Mouse (Mus musculus) adrenal gland, postnatal 14 days (tissue): ENCODE measurements around the gene 1810009A15Rik. TPM values are rescaled to one million over a fixed set of nuclear protein-coding genes. Genes with fewer than 3 reads are reported as not detected.
A peak's percentile ranks its signal among the peaks of the same experiment; 100 is the strongest.
"Not testable (repeated sequence)": the region's sequence is repeated elsewhere in the genome, so short reads cannot be mapped to it uniquely, and the experiment has no call there.

Experiments used
- DNase-seq: peaks from one replicate; pipeline ENCODE4 v3.0.0; 2021; ENCODE audit warnings: mixed read lengths
- total RNA-seq: library from RNA; stranded (reverse); gene quantifications from 2 replicates; pipeline ENCODE4 v1.2.3, GENCODE M21; 2021

The 1810009A15Rik gene
- total RNA-seq, 1 experiment from 2014 or later, result 46.2 TPM

- no peak for DNase-seq
Observed at GRCm38 (mm10) chr19:8875031-8875430, 13.6 kb upstream of the 1810009A15Rik start.

GRCm38 (mm10) chr19:8880311-8881033 lies 8.2 kb upstream of the 1810009A15Rik start, which contains the start of gene Uqcc3:
Gene Uqcc3, minus strand, starts transcription at chr19:8880923.
- peak; percentile 95 for DNase-seq

- DNase-seq, result no peak
Observed at GRCm38 (mm10) chr19:8881034-8881392, 7.6 kb upstream of the 1810009A15Rik start.

- no peak for DNase-seq
Observed at GRCm38 (mm10) chr19:8883616-8884015, 5.0 kb upstream of the 1810009A15Rik start, which contains the start of the genes Lbhd1 and Gm49403. Gene Lbhd1, plus strand, starts transcription at chr19:8883732. Gene Gm49403, plus strand, starts transcription at chr19:8883930.

GRCm38 (mm10) chr19:8886916-8887584 lies 1.6 kb upstream of the 1810009A15Rik start:
- no peak for DNase-seq

- no peak for DNase-seq
Observed at GRCm38 (mm10) chr19:8887585-8888463, 829 bp upstream of the 1810009A15Rik start.

GRCm38 (mm10) chr19:8892829-8893766 lies 4.4 kb downstream of the 1810009A15Rik start, which contains the start of gene Ints5:
Gene Ints5, plus strand, starts transcription at chr19:8893005.
- DNase-seq, result peak; percentile 92

GRCm38 (mm10) chr19:8895397-8895960 lies 6.8 kb downstream of the 1810009A15Rik start:
- no peak for DNase-seq

GRCm38 (mm10) chr19:8896231-8896630 lies 7.6 kb downstream of the 1810009A15Rik start:
- not testable (repeated sequence) for DNase-seq

GRCm38 (mm10) chr19:8897211-8897864 lies 8.7 kb downstream of the 1810009A15Rik start:
- peak; percentile 84 for DNase-seq

- peak; percentile 98 for DNase-seq
Observed at GRCm38 (mm10) chr19:8897865-8898495, 9.3 kb downstream of the 1810009A15Rik start, which contains the start of gene Ganab. Gene Ganab, plus strand, starts transcription at chr19:8898071.

GRCm38 (mm10) chr19:8898576-8898975 lies 9.9 kb downstream of the 1810009A15Rik start:
- DNase-seq, result no peak

- DNase-seq, result no peak
Observed at GRCm38 (mm10) chr19:8899079-8899478, 10.4 kb downstream of the 1810009A15Rik start.

GRCm38 (mm10) chr19:8903412-8903811 lies 14.8 kb downstream of the 1810009A15Rik start:
- DNase-seq, result no peak

GRCm38 (mm10) chr19:8908531-8908930 lies 19.9 kb downstream of the 1810009A15Rik start:
- no peak for DNase-seq

- DNase-seq, result no peak
Observed at GRCm38 (mm10) chr19:8911810-8912209, 23.2 kb downstream of the 1810009A15Rik start.

GRCm38 (mm10) chr19:8914212-8914611 lies 25.6 kb downstream of the 1810009A15Rik start:
- no peak for DNase-seq

- DNase-seq, result no peak
Observed at GRCm38 (mm10) chr19:8919000-8919399, 30.3 kb downstream of the 1810009A15Rik start.

GRCm38 (mm10) chr19:8919684-8920072 lies 31.0 kb downstream of the 1810009A15Rik start:
- no peak for DNase-seq
